ENCODE assay signal across 8 mouse cellular contexts in genomic region chr8:70527111-70527511, GRCm38 (mm10). TPM values are rescaled to one million over a fixed set of nuclear protein-coding genes. Genes with fewer than 3 reads are reported as not detected.
DNase-seq lines count a peak whose midpoint lies in the region; ATAC-seq lines count a peak whose summit lies in the region.

No protein-coding gene starts in this region.

- WGBS in lung, embryonic 16.5 days: 2% methylated on average over 8 of the region's 8 CpGs
- WGBS in limb, embryonic 12.5 days: 1% methylated on average over 8 of the region's 8 CpGs
- WGBS in neural tube, embryonic 15.5 days: 2% methylated on average over 8 of the region's 8 CpGs

- peak overlapping the region; percentile 69 for H3K27ac ChIP-seq in lung, embryonic 16.5 days (ENCODE audit: low read length)
- peak overlapping the region; percentile 88; the same call in 1 of the 2 replicates for H3K27ac ChIP-seq in limb, embryonic 12.5 days
- peak overlapping the region; percentile 92 for H3K27ac ChIP-seq in neural tube, embryonic 15.5 days (replicated peaks)

- H3K9me3 ChIP-seq in lung, embryonic 16.5 days (ENCODE audit: control insufficient read depth, low read length): no peaks in the 10 kb centered on the region
- H3K9me3 ChIP-seq in limb, embryonic 12.5 days: no peaks in the 10 kb centered on the region
- no peaks in the 10 kb centered on the region for H3K9me3 ChIP-seq in neural tube, embryonic 15.5 days (replicated peaks)

- peak overlapping the region; percentile 58 for H3K4me2 ChIP-seq in lung, embryonic 16.5 days (ENCODE audit: low read depth, low read length)
- peak overlapping the region; percentile 79 for H3K4me2 ChIP-seq in limb, embryonic 12.5 days
- peak overlapping the region; percentile 80 for H3K4me2 ChIP-seq in neural tube, embryonic 15.5 days

- peaks cover 20% of the 10 kb centered on the region for H3K36me3 ChIP-seq in lung, embryonic 16.5 days (ENCODE audit: control insufficient read depth, insufficient read depth, low read length)
- H3K36me3 ChIP-seq in limb, embryonic 12.5 days: peaks cover 28% of the 10 kb centered on the region
- peaks cover 22% of the 10 kb centered on the region for H3K36me3 ChIP-seq in neural tube, embryonic 15.5 days

- no peak for ATAC-seq in lung, embryonic 16.5 days (ENCODE audit: low read depth)
- ATAC-seq in erythroblast, adult 5-6 weeks (replicated peaks; ENCODE audit: low FRiP score, poor library complexity, severe bottlenecking): peak; percentile 25
- no peak for ATAC-seq in limb, embryonic 12.5 days (ENCODE audit: insufficient number of reproducible peaks, insufficient read depth, low FRiP score, low TSS enrichment, low read depth)
- ATAC-seq in neural tube, embryonic 15.5 days (ENCODE audit: low FRiP score): 0 out of 2 replicates have a peak, but pooled peaks have one; percentile 15

- no peak for DNase-seq in lung, postnatal 10 days
- DNase-seq in cerebellum, adult 18-20 months: no peak
- DNase-seq in gastrocnemius, postnatal 25 days: no peak
- no peak for DNase-seq in spleen, postnatal 36 days (ENCODE audit: low spot score in 2 of 2)

- no peaks in the 10 kb centered on the region for H3K27me3 ChIP-seq in lung, embryonic 16.5 days (ENCODE audit: control insufficient read depth, insufficient read depth, low read depth, low read length)
- H3K27me3 ChIP-seq in limb, embryonic 12.5 days: no peaks in the 10 kb centered on the region
- H3K27me3 ChIP-seq in neural tube, embryonic 15.5 days (replicated peaks): no peaks in the 10 kb centered on the region

- H3K4me3 ChIP-seq in lung, embryonic 16.5 days (ENCODE audit: low read length): peak overlapping the region; percentile 93
- peak overlapping the region; percentile 78 for H3K4me3 ChIP-seq in limb, embryonic 12.5 days (replicated peaks)
- peak overlapping the region; percentile 80 for H3K4me3 ChIP-seq in neural tube, embryonic 15.5 days (replicated peaks)

- peak overlapping the region; percentile 97 for H3K9ac ChIP-seq in lung, embryonic 16.5 days (ENCODE audit: low read length)
- peak overlapping the region; percentile 97 for H3K9ac ChIP-seq in limb, embryonic 12.5 days (replicated peaks)
- H3K9ac ChIP-seq in neural tube, embryonic 15.5 days (replicated peaks): peak overlapping the region; percentile 93

- peaks cover 16% of the 10 kb centered on the region for H3K4me1 ChIP-seq in lung, embryonic 16.5 days (replicated peaks; ENCODE audit: control insufficient read depth, insufficient read depth, low read length)
- H3K4me1 ChIP-seq in limb, embryonic 12.5 days (replicated peaks): peaks cover 25% of the 10 kb centered on the region
- H3K4me1 ChIP-seq in neural tube, embryonic 15.5 days: peaks cover 46% of the 10 kb centered on the region

RNA-seq across cellular contexts. Expression of gene Fkbp8, which starts 0.4 kb away (rescaled TPM):
- 300 and 319 TPM in 2 replicates for polyA plus RNA-seq in lung, embryonic 16.5 days (2015; fragmentation: Nextera tagmentation; extraction: Ambion mirVana)
- total RNA-seq in erythroblast, adult 5-6 weeks (2015; ENCODE audit: low replicate concordance): 27.1 and 47.4 TPM in 2 replicates
- 53.5 and 56.9 TPM in 2 replicates for total RNA-seq in erythroblast, adult 5-6 weeks (2017; ENCODE audit: low replicate concordance)
- 280 and 286 TPM in 2 replicates for polyA plus RNA-seq in limb, embryonic 12.5 days (2016; fragmentation: Nextera tagmentation; extraction: Ambion mirVana)
- polyA plus RNA-seq in neural tube, embryonic 15.5 days (2015; fragmentation: Nextera tagmentation; extraction: Ambion mirVana): 381 and 389 TPM in 2 replicates
- total RNA-seq in gastrocnemius, postnatal 25 days (2021): 100 to 1,000 TPM; 100 to 104 TPM

RNA-seq across cellular contexts. Expression of gene Kxd1, which starts 0.6 kb away (rescaled TPM):
- polyA plus RNA-seq in lung, embryonic 16.5 days (2015; fragmentation: Nextera tagmentation; extraction: Ambion mirVana): 54.0 and 55.3 TPM in 2 replicates
- 21.7 and 45.3 TPM in 2 replicates for total RNA-seq in erythroblast, adult 5-6 weeks (2015; ENCODE audit: low replicate concordance)
- total RNA-seq in erythroblast, adult 5-6 weeks (2017; ENCODE audit: low replicate concordance): 10.9 and 18.1 TPM in 2 replicates
- polyA plus RNA-seq in limb, embryonic 12.5 days (2016; fragmentation: Nextera tagmentation; extraction: Ambion mirVana): 50.3 and 50.7 TPM in 2 replicates
- polyA plus RNA-seq in neural tube, embryonic 15.5 days (2015; fragmentation: Nextera tagmentation; extraction: Ambion mirVana): 44.4 and 51.1 TPM in 2 replicates
- total RNA-seq in gastrocnemius, postnatal 25 days (2021): 10 to 100 TPM; 70.9 to 71.9 TPM

RNA-seq across cellular contexts. Expression of gene Ell, which starts 12.1 kb away (rescaled TPM):
- 19.8 and 21.4 TPM in 2 replicates for polyA plus RNA-seq in lung, embryonic 16.5 days (2015; fragmentation: Nextera tagmentation; extraction: Ambion mirVana)
- total RNA-seq in erythroblast, adult 5-6 weeks (2015; ENCODE audit: low replicate concordance): 2.5 and 5.2 TPM in 2 replicates
- total RNA-seq in erythroblast, adult 5-6 weeks (2017; ENCODE audit: low replicate concordance): 4.0 and 4.7 TPM in 2 replicates
- polyA plus RNA-seq in limb, embryonic 12.5 days (2016; fragmentation: Nextera tagmentation; extraction: Ambion mirVana): 18.7 and 21.2 TPM in 2 replicates
- 14.7 and 19.2 TPM in 2 replicates for polyA plus RNA-seq in neural tube, embryonic 15.5 days (2015; fragmentation: Nextera tagmentation; extraction: Ambion mirVana)
- 10 to 100 TPM in 1 of 2 experiments, 1 to 10 TPM in 1; 8.1 to 19.3 TPM for total RNA-seq in gastrocnemius, postnatal 25 days (2021)

RNA-seq across cellular contexts. Expression of gene Uba52, which starts 16.5 kb away (rescaled TPM):
- polyA plus RNA-seq in lung, embryonic 16.5 days (2015; fragmentation: Nextera tagmentation; extraction: Ambion mirVana): 917 and 987 TPM in 2 replicates
- total RNA-seq in erythroblast, adult 5-6 weeks (2015; ENCODE audit: low replicate concordance): 653 and 914 TPM in 2 replicates
- 249 and 1,009 TPM in 2 replicates for total RNA-seq in erythroblast, adult 5-6 weeks (2017; ENCODE audit: low replicate concordance)
- 882 and 891 TPM in 2 replicates for polyA plus RNA-seq in limb, embryonic 12.5 days (2016; fragmentation: Nextera tagmentation; extraction: Ambion mirVana)
- 653 and 714 TPM in 2 replicates for polyA plus RNA-seq in neural tube, embryonic 15.5 days (2015; fragmentation: Nextera tagmentation; extraction: Ambion mirVana)
- total RNA-seq in gastrocnemius, postnatal 25 days (2021): 100 to 1,000 TPM; 785 to 797 TPM

RNA-seq across cellular contexts. Expression of gene Rex1bd, which starts 20.6 kb away (rescaled TPM):
- 125 and 133 TPM in 2 replicates for polyA plus RNA-seq in lung, embryonic 16.5 days (2015; fragmentation: Nextera tagmentation; extraction: Ambion mirVana)
- 2.9 and 14.0 TPM in 2 replicates for total RNA-seq in erythroblast, adult 5-6 weeks (2015; ENCODE audit: low replicate concordance)
- 5.2 and 9.5 TPM in 2 replicates for total RNA-seq in erythroblast, adult 5-6 weeks (2017; ENCODE audit: low replicate concordance)
- 142 and 151 TPM in 2 replicates for polyA plus RNA-seq in limb, embryonic 12.5 days (2016; fragmentation: Nextera tagmentation; extraction: Ambion mirVana)
- 165 and 181 TPM in 2 replicates for polyA plus RNA-seq in neural tube, embryonic 15.5 days (2015; fragmentation: Nextera tagmentation; extraction: Ambion mirVana)
- 100 to 1,000 TPM; 112 to 120 TPM for total RNA-seq in gastrocnemius, postnatal 25 days (2021)

Comparison
In these comparisons a context has a peak if more than half of its experiments do, and no peak if none do; other contexts are left out.
1. ATAC-seq: peak in erythroblast, adult 5-6 weeks (single experiment) and neural tube, embryonic 15.5 days (single experiment); none in lung, embryonic 16.5 days (single experiment) and limb, embryonic 12.5 days (single experiment).
2. Peak in every context shown above with its lines, with median percentiles within 50 percentile points of each other: H3K27ac ChIP-seq, H3K4me2 ChIP-seq, H3K4me3 ChIP-seq and H3K9ac ChIP-seq.